Mouse (Mus musculus) E14TG2a.4 (cell line): ENCODE results near the gene Pnkp.

Experiments
- CTCF ChIP-seq: conservative IDR thresholded peaks from 2 replicates; pipeline ENCODE4 v1.5.1; 2014; ENCODE audit warnings: low read length
- NANOG ChIP-seq: IDR thresholded peaks from 2 replicates; pipeline ENCODE4 v1.6.1; 2014; ENCODE audit warnings: borderline replicate concordance, low read length, mixed read lengths
- POU5F1 ChIP-seq: IDR thresholded peaks from 2 replicates; pipeline ENCODE4 v1.6.1; 2014; ENCODE audit warnings: low read length, borderline replicate concordance

DNA sequence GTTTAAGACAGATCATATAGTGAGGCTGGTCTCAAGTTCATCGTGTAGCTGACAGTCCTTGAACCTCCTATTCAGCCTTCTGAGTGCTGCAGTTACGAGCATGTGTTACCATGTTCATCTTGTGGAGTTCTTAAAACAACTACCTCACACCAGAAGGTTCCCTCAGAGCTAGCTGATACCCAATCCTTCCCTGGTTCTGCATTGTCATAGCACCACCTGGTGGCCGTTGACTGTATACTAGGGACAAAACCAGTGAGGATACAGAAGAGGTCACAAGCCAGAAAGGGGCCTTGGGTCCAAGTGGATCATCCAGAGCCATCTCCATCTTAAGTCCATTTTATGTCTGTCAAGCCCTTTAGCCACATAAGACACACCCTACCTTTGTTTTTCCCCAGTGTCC is 32.1 kb upstream of the Pnkp start:
- peak; percentile 67 for TF ChIP-seq CTCF
- no peak for TF ChIP-seq NANOG
- TF ChIP-seq POU5F1: no peak
